10 mouse cellular contexts compared by ENCODE assay signal in genomic region chr10:41434624-41435023, GRCm38 (mm10). TPM values are rescaled to one million over a fixed set of nuclear protein-coding genes. Genes with fewer than 3 reads are reported as not detected.
DNase-seq lines count a peak whose midpoint lies in the region; ATAC-seq and TF ChIP-seq lines count a peak whose summit lies in the region.
"Had no signal": no experiment of that assay in that cellular context is flagged by ENCODE, and none has a peak within 500 bp of the region (broad histone marks: within the 10 kb centered on the region; RNA-seq: fewer than 3 reads in every experiment).

No protein-coding gene starts in this region.

- no peaks in the 10 kb centered on the region for H3K36me3 ChIP-seq in hindbrain, embryonic 11.5 days (ENCODE audit: control insufficient read depth, insufficient read depth, low read length)
- no peaks in the 10 kb centered on the region for H3K36me3 ChIP-seq in hindbrain, embryonic 12.5 days
- no peaks in the 10 kb centered on the region for H3K36me3 ChIP-seq in neural tube, embryonic 11.5 days (ENCODE audit: control insufficient read depth, insufficient read depth, low read length)
- H3K36me3 ChIP-seq: hindbrain, embryonic 15.5 days; neural tube, embryonic 12.5 days had no signal

- H3K4me2 ChIP-seq in hindbrain, embryonic 11.5 days (replicated peaks; ENCODE audit: low read depth, low read length) = no peak overlapping the region
- no peak overlapping the region for H3K4me2 ChIP-seq in hindbrain, embryonic 12.5 days (replicated peaks)
- H3K4me2 ChIP-seq in neural tube, embryonic 11.5 days (ENCODE audit: low read depth) = no peak overlapping the region
- H3K4me2 ChIP-seq: hindbrain, embryonic 15.5 days; neural tube, embryonic 12.5 days had no signal

- WGBS in hindbrain, embryonic 11.5 days = 27% methylated on average over 4 of the region's 4 CpGs
- 23% methylated on average over 4 of the region's 4 CpGs for WGBS in hindbrain, embryonic 12.5 days
- 30% methylated on average over 4 of the region's 4 CpGs for WGBS in neural tube, embryonic 11.5 days

- peaks cover 4% of the 10 kb centered on the region; the same call in 1 of the 2 replicates for H3K27me3 ChIP-seq in hindbrain, embryonic 11.5 days (ENCODE audit: control insufficient read depth, insufficient read depth, low read length)
- peaks cover 7% of the 10 kb centered on the region for H3K27me3 ChIP-seq in hindbrain, embryonic 12.5 days
- peaks cover 3% of the 10 kb centered on the region; the same call in 1 of the 2 replicates for H3K27me3 ChIP-seq in neural tube, embryonic 11.5 days (ENCODE audit: control insufficient read depth, insufficient read depth, low read length)

- H3K4me3 ChIP-seq in hindbrain, embryonic 11.5 days (ENCODE audit: low read depth, low read length) = no peak overlapping the region
- H3K4me3 ChIP-seq in hindbrain, embryonic 12.5 days = no peak overlapping the region
- no peak overlapping the region for H3K4me3 ChIP-seq in gastrocnemius, adult 2 months
- H3K4me3 ChIP-seq in neural tube, embryonic 11.5 days (ENCODE audit: low read depth, low read length) = no peak overlapping the region
- H3K4me3 ChIP-seq: hindbrain, embryonic 15.5 days; neural tube, embryonic 12.5 days had no signal

- no peak overlapping the region for H3K9ac ChIP-seq in hindbrain, embryonic 11.5 days (ENCODE audit: low read depth, low read length)
- H3K9ac ChIP-seq in hindbrain, embryonic 12.5 days = no peak overlapping the region
- H3K9ac ChIP-seq in neural tube, embryonic 11.5 days (ENCODE audit: low read length) = no peak overlapping the region
- H3K9ac ChIP-seq: hindbrain, embryonic 15.5 days; neural tube, embryonic 12.5 days had no signal

- peak; percentile 82 for TF ChIP-seq CTCF in gastrocnemius, adult 2 months (IDR thresholded peaks at IDR 0.05)

- no peak for ATAC-seq in hindbrain, embryonic 11.5 days (ENCODE audit: low FRiP score)
- ATAC-seq in hindbrain, embryonic 12.5 days (ENCODE audit: low FRiP score) = no peak
- no peak for ATAC-seq in neural tube, embryonic 11.5 days (ENCODE audit: insufficient read depth, low FRiP score, low TSS enrichment)

- no peaks in the 10 kb centered on the region for H3K4me1 ChIP-seq in hindbrain, embryonic 11.5 days (replicated peaks; ENCODE audit: control insufficient read depth, insufficient read depth, low read length)
- H3K4me1 ChIP-seq in hindbrain, embryonic 12.5 days = no peaks in the 10 kb centered on the region
- H3K4me1 ChIP-seq in neural tube, embryonic 11.5 days (ENCODE audit: control insufficient read depth, insufficient read depth, low read length) = no peaks in the 10 kb centered on the region
- H3K4me1 ChIP-seq: hindbrain, embryonic 15.5 days; neural tube, embryonic 12.5 days had no signal

- no peak overlapping the region for H3K27ac ChIP-seq in hindbrain, embryonic 11.5 days (ENCODE audit: low read depth, low read length)
- no peak overlapping the region for H3K27ac ChIP-seq in hindbrain, embryonic 12.5 days
- no peak overlapping the region for H3K27ac ChIP-seq in gastrocnemius, adult 2 months
- no peak overlapping the region for H3K27ac ChIP-seq in neural tube, embryonic 11.5 days (ENCODE audit: low read depth, low read length)
- H3K27ac ChIP-seq: hindbrain, embryonic 15.5 days; neural tube, embryonic 12.5 days had no signal

- intact Hi-C loops in gastrocnemius, adult 2 months (cut with DNase I) = loop anchor here (10.0 kb wide), 2 partner anchors 70 to 250 kb away; no protein-coding TSS in a partner anchor

- H3K9me3 ChIP-seq in hindbrain, embryonic 11.5 days (ENCODE audit: control insufficient read depth, low read length) = no peaks in the 10 kb centered on the region
- H3K9me3 ChIP-seq in hindbrain, embryonic 12.5 days (replicated peaks) = no peaks in the 10 kb centered on the region
- H3K9me3 ChIP-seq in neural tube, embryonic 11.5 days (ENCODE audit: control insufficient read depth, low read length) = no peaks in the 10 kb centered on the region
- H3K9me3 ChIP-seq: hindbrain, embryonic 15.5 days; neural tube, embryonic 12.5 days had no signal

- peak; percentile 52 for DNase-seq in hindbrain, embryonic 11.5 days (ENCODE audit: low spot score)
- DNase-seq in CD4-positive helper T cell, adult 2 months (ENCODE audit: low read depth, low spot score) = peak; percentile 67
- DNase-seq in adrenal gland, adult 8-10 months = peak; percentile 42
- DNase-seq in gastrocnemius, adult 2 months = peak; percentile 68
- DNase-seq in layer of hippocampus, adult 9-11 months = peak; percentile 44
- peak; percentile 35 for DNase-seq in neural tube, embryonic 11.5 days (ENCODE audit: low spot score)
- DNase-seq in ovary, postnatal 14 days (ENCODE audit: low spot score) = no peak

RNA-seq across cellular contexts. Expression of gene Zbtb24, which starts 15.6 kb away (rescaled TPM):
- 20.1 TPM in 2 replicates for polyA plus RNA-seq in hindbrain, embryonic 11.5 days (2014; fragmentation: Nextera tagmentation; extraction: Ambion mirVana)
- polyA plus RNA-seq in hindbrain, embryonic 12.5 days (2016; fragmentation: Nextera tagmentation; extraction: Ambion mirVana) = 22.1 and 22.6 TPM in 2 replicates
- 10 to 100 TPM; 17.3 to 32.5 (median 26.0) TPM for total RNA-seq in adrenal gland, adult 8-10 months (2022)
- 1 to 10 TPM; 4.6 to 6.1 TPM for total RNA-seq in gastrocnemius, adult 2 months (2021)
- polyA plus RNA-seq in neural tube, embryonic 11.5 days (2014; fragmentation: Nextera tagmentation; extraction: Ambion mirVana) = 17.9 and 20.1 TPM in 2 replicates

RNA-seq across cellular contexts. Expression of gene Mical1, which starts 41.5 kb away (rescaled TPM):
- polyA plus RNA-seq in hindbrain, embryonic 11.5 days (2014; fragmentation: Nextera tagmentation; extraction: Ambion mirVana) = 26.6 and 28.1 TPM in 2 replicates
- 42.6 and 46.8 TPM in 2 replicates for polyA plus RNA-seq in hindbrain, embryonic 12.5 days (2016; fragmentation: Nextera tagmentation; extraction: Ambion mirVana)
- total RNA-seq in adrenal gland, adult 8-10 months (2022) = 10 to 100 TPM in 2 of 4 experiments, 1 to 10 TPM in 2; 8.5 to 22.8 (median 13.3) TPM
- 1 to 10 TPM; 5.9 to 6.9 TPM for total RNA-seq in gastrocnemius, adult 2 months (2021)
- polyA plus RNA-seq in neural tube, embryonic 11.5 days (2014; fragmentation: Nextera tagmentation; extraction: Ambion mirVana) = 31.1 and 34.9 TPM in 2 replicates

RNA-seq across cellular contexts. Expression of gene Smpd2, which starts 55.5 kb away (rescaled TPM):
- polyA plus RNA-seq in hindbrain, embryonic 11.5 days (2014; fragmentation: Nextera tagmentation; extraction: Ambion mirVana) = 45.9 and 47.6 TPM in 2 replicates
- 41.4 and 42.8 TPM in 2 replicates for polyA plus RNA-seq in hindbrain, embryonic 12.5 days (2016; fragmentation: Nextera tagmentation; extraction: Ambion mirVana)
- 10 to 100 TPM; 21.8 to 40.9 (median 32.5) TPM for total RNA-seq in adrenal gland, adult 8-10 months (2022)
- 10 to 100 TPM; 11.1 TPM for total RNA-seq in gastrocnemius, adult 2 months (2021)
- 47.3 and 49.1 TPM in 2 replicates for polyA plus RNA-seq in neural tube, embryonic 11.5 days (2014; fragmentation: Nextera tagmentation; extraction: Ambion mirVana)

RNA-seq across cellular contexts. Expression of gene Ppil6, which starts 55.6 kb away (rescaled TPM):
- 1.3 and 1.4 TPM in 2 replicates for polyA plus RNA-seq in hindbrain, embryonic 11.5 days (2014; fragmentation: Nextera tagmentation; extraction: Ambion mirVana)
- 2.6 and 3.8 TPM in 2 replicates for polyA plus RNA-seq in hindbrain, embryonic 12.5 days (2016; fragmentation: Nextera tagmentation; extraction: Ambion mirVana)
- total RNA-seq in adrenal gland, adult 8-10 months (2022) = 1 to 10 TPM in 2 of 4 experiments, under 1 TPM in 1, not detected in 1; 0.77 to 1.7 (median 1.4) TPM
- total RNA-seq in gastrocnemius, adult 2 months (2021) = not detected
- polyA plus RNA-seq in neural tube, embryonic 11.5 days (2014; fragmentation: Nextera tagmentation; extraction: Ambion mirVana) = 0.38 and 0.58 TPM in 2 replicates
